Mouse (Mus musculus) kidney, embryonic 16.5 days (tissue): ENCODE measurements around the gene Gm8720. TPM values are rescaled to one million over a fixed set of nuclear protein-coding genes. Genes with fewer than 3 reads are reported as not detected.
"Not testable (repeated sequence)": the region's sequence is repeated elsewhere in the genome, so short reads cannot be mapped to it uniquely, and the experiment has no call there.

ENCODE experiments used
- ATAC-seq: fragments of 200-750 bp; cut with Nextera tagmentation; 2 replicates; pipeline ENCODE4 v1.8.0; 2017; ENCODE audit warnings: moderate TSS enrichment; ENCODE audit not compliant: low FRiP score, low TSS enrichment
- H3K27ac ChIP-seq: fragments of 300-500 bp; sonication (generic); 2 replicates; pipeline ENCODE4 v1.5.1; 2014; ENCODE audit warnings: low read length
- H3K27me3 ChIP-seq: fragments of 300-500 bp; sonication (generic); 2 replicates; pipeline ENCODE4 v1.6.1; 2014; ENCODE audit warnings: low read length, control low read depth, mixed read lengths; ENCODE audit not compliant: insufficient read depth
- H3K36me3 ChIP-seq: fragments of 300-500 bp; sonication (generic); 2 replicates; pipeline ENCODE4 v1.6.1; 2014; ENCODE audit warnings: low read length, control low read depth, mixed read lengths; ENCODE audit not compliant: insufficient read depth
- H3K4me1 ChIP-seq: fragments of 300-500 bp; sonication (generic); 2 replicates; pipeline ENCODE4 v1.6.1; 2014; ENCODE audit warnings: low read length, control low read depth, mixed read lengths; ENCODE audit not compliant: insufficient read depth
- H3K4me2 ChIP-seq: fragments of 300-500 bp; sonication (generic); replicated peaks from 2 replicates; pipeline ENCODE4 v1.6.1; 2014; ENCODE audit warnings: low read depth, low read length
- H3K4me3 ChIP-seq: fragments of 300-500 bp; sonication (generic); 2 replicates; pipeline ENCODE4 v1.5.1; 2014; ENCODE audit warnings: mild to moderate bottlenecking, low read length
- H3K9ac ChIP-seq: fragments of 300-500 bp; sonication (generic); replicated peaks from 2 replicates; pipeline ENCODE4 v1.6.1; 2014; ENCODE audit warnings: low read length
- H3K9me3 ChIP-seq: fragments of 300-500 bp; sonication (generic); 2 replicates; pipeline ENCODE4 v1.6.1; 2016; ENCODE audit warnings: low read length, control low read depth
- WGBS: fragments of 180-500 bp; shearing (Covaris S2); extraction: QIAGEN DNeasy Blood & Tissue Kit; methylation state at CpG from one replicate; pipeline ENCODE4 v1.1.7; 2014; 5-methylcytosine and 5-hydroxymethylcytosine counted together
- polyA plus RNA-seq: library from polyadenylated mRNA; unstranded; fragments of >200 nt; fragmentation: Nextera tagmentation; extraction: Ambion mirVana; gene quantifications from 2 replicates; pipeline ENCODE4 v1.2.1, GENCODE M21; 2015

Gene Gm8720
- not detected in 2 replicates for polyA plus RNA-seq

- H3K4me2 ChIP-seq, result not testable (repeated sequence)
- no CpG with 5 or more reads among the region's 1 CpGs for WGBS
Observed at GRCm38 (mm10) chr7:23067356-23067755, at the start of gene Gm8720. Gene Gm8720 (minus strand): TSS chr7:23067456.

GRCm38 (mm10) chr7:23055240-23055639 is 12.0 kb downstream of the Gm8720 start, which contains the start of gene Vmn1r163:
Gene Vmn1r163 (plus strand): TSS chr7:23055540.
- H3K4me1 ChIP-seq, H3K4me2 ChIP-seq, H3K9me3 ChIP-seq, H3K9ac ChIP-seq, H3K27me3 ChIP-seq, H3K4me3 ChIP-seq, H3K36me3 ChIP-seq, ATAC-seq, H3K27ac ChIP-seq: not testable (repeated sequence)
- WGBS, result no CpG with 5 or more reads among the region's 1 CpGs

More at GRCm38 (mm10) chr7:23067356-23067755, at the start of gene Gm8720:
- not testable (repeated sequence) for H3K9me3 ChIP-seq, H3K27ac ChIP-seq, H3K9ac ChIP-seq, H3K36me3 ChIP-seq, ATAC-seq, H3K4me3 ChIP-seq, H3K27me3 ChIP-seq, H3K4me1 ChIP-seq

GRCm38 (mm10) chr7:23019823-23020222 is 47.4 kb downstream of the Gm8720 start, which contains the start of gene Gm4216:
Gene Gm4216 (minus strand): TSS chr7:23019923.
- H3K27ac ChIP-seq, H3K9me3 ChIP-seq, H3K4me3 ChIP-seq, ATAC-seq, H3K4me2 ChIP-seq, H3K36me3 ChIP-seq, H3K27me3 ChIP-seq, H3K9ac ChIP-seq, H3K4me1 ChIP-seq: not testable (repeated sequence)
- no CpG with 5 or more reads among the region's 3 CpGs for WGBS

Other genes starting within 250 kb of the Gm8720 start
- not detected in 2 replicates for gene Vmn1r159, start 223.9 kb downstream of the Gm8720 start, polyA plus RNA-seq
- gene Vmn1r160, start 196.2 kb downstream of the Gm8720 start, polyA plus RNA-seq, result not detected in 2 replicates
- not detected in 2 replicates for gene Gm4214, start 82.8 kb downstream of the Gm8720 start, polyA plus RNA-seq
- not detected in 2 replicates for gene Gm4216, start 47.5 kb downstream of the Gm8720 start, polyA plus RNA-seq
- gene Vmn1r163, start 11.9 kb downstream of the Gm8720 start, polyA plus RNA-seq, result not detected in 2 replicates
- gene Gm10662, start 77.0 kb upstream of the Gm8720 start, polyA plus RNA-seq, result not detected in 2 replicates
- gene Vmn1r165, start 149.9 kb upstream of the Gm8720 start, polyA plus RNA-seq, result not detected in 2 replicates
- gene Vmn1r166, start 184.2 kb upstream of the Gm8720 start, polyA plus RNA-seq, result not detected in 2 replicates
- not detected in 2 replicates for gene Gm6902, start 211.4 kb upstream of the Gm8720 start, polyA plus RNA-seq
- gene Nlrp4e, start 233.7 kb upstream of the Gm8720 start, polyA plus RNA-seq, result not detected in 2 replicates